Mouse (Mus musculus) limb, embryonic 11.5 days (tissue): ENCODE data around the gene Swt1. TPM values are rescaled to one million over a fixed set of nuclear protein-coding genes. Genes with fewer than 3 reads are reported as not detected.
"Not testable (repeated sequence)": the region's sequence is repeated elsewhere in the genome, so short reads cannot be mapped to it uniquely, and the experiment has no call there.

ENCODE experiments used
- ATAC-seq: fragments of 200-750 bp; cut with Nextera tagmentation; 2 replicates; pipeline ENCODE4 v1.8.0; 2017; ENCODE audit warnings: low read depth; ENCODE audit not compliant: insufficient number of reproducible peaks, low FRiP score, low TSS enrichment
- DNase-seq: peaks from one replicate; pipeline ENCODE4 v3.0.0-alpha.2; 2015; ENCODE audit warnings: low spot score
- H3K27ac ChIP-seq: fragments of 300-500 bp; sonication (generic); replicated peaks from 2 replicates; pipeline ENCODE4 v1.5.1; 2014; ENCODE audit warnings: low read depth, mild to moderate bottlenecking, low read length
- H3K27me3 ChIP-seq: fragments of 300-500 bp; sonication (generic); 2 replicates; pipeline ENCODE4 v1.6.1; 2014; ENCODE audit warnings: mild to moderate bottlenecking, low read length, mixed read lengths; ENCODE audit not compliant: control insufficient read depth, insufficient read depth
- H3K36me3 ChIP-seq: fragments of 300-500 bp; sonication (generic); 2 replicates; pipeline ENCODE4 v1.6.1; 2014; ENCODE audit warnings: mild to moderate bottlenecking, low read length, moderate library complexity, mixed read lengths; ENCODE audit not compliant: control insufficient read depth, insufficient read depth
- H3K4me1 ChIP-seq: fragments of 300-500 bp; sonication (generic); 2 replicates; pipeline ENCODE4 v1.6.1; 2014; ENCODE audit warnings: low read length, mixed read lengths; ENCODE audit not compliant: control insufficient read depth, insufficient read depth
- H3K4me2 ChIP-seq: fragments of 300-500 bp; sonication (generic); 2 replicates; pipeline ENCODE4 v1.6.1; 2014; ENCODE audit warnings: low read depth, mild to moderate bottlenecking, moderate library complexity; ENCODE audit not compliant: severe bottlenecking
- H3K4me3 ChIP-seq: fragments of 300-500 bp; sonication (generic); 2 replicates; pipeline ENCODE4 v1.5.1; 2014; ENCODE audit warnings: low read depth, low read length
- H3K9ac ChIP-seq: fragments of 300-500 bp; sonication (generic); 2 replicates; pipeline ENCODE4 v1.6.1; 2014; ENCODE audit warnings: mild to moderate bottlenecking, low read length
- H3K9me3 ChIP-seq: fragments of 300-500 bp; sonication (generic); 2 replicates; pipeline ENCODE4 v1.6.1; 2016; ENCODE audit warnings: low read length; ENCODE audit not compliant: control insufficient read depth
- WGBS: fragments of 180-500 bp; shearing (Covaris S2); extraction: QIAGEN DNeasy Blood & Tissue Kit; methylation state at CpG from one replicate; pipeline ENCODE4 v1.1.7; 2014; 5-methylcytosine and 5-hydroxymethylcytosine counted together
- polyA plus RNA-seq: library from polyadenylated mRNA; unstranded; fragments of >200 nt; fragmentation: Nextera tagmentation; extraction: Ambion mirVana; gene quantifications from 2 replicates; pipeline ENCODE4 v1.2.1, GENCODE M21; 2014

The Swt1 gene
- polyA plus RNA-seq, 1 experiment from 2014 or later = 18.9 TPM

- H3K36me3 ChIP-seq = peaks cover 24% of the 10 kb centered on the region
- H3K27ac ChIP-seq = no peak overlapping the region
- H3K4me1 ChIP-seq = no peaks in the 10 kb centered on the region
- no peaks in the 10 kb centered on the region for H3K27me3 ChIP-seq
- 94% methylated on average over 5 of the region's 5 CpGs for WGBS
- H3K4me2 ChIP-seq = no peak overlapping the region
- H3K4me3 ChIP-seq = no peak overlapping the region
- no peaks in the 10 kb centered on the region for H3K9me3 ChIP-seq
- no peak overlapping the region for H3K9ac ChIP-seq
- no peak for ATAC-seq
- no peak for DNase-seq
These were observed 72.3 kb downstream of the Swt1 start for GRCm38 (mm10) chr1:151355994-151356393.

DNA sequence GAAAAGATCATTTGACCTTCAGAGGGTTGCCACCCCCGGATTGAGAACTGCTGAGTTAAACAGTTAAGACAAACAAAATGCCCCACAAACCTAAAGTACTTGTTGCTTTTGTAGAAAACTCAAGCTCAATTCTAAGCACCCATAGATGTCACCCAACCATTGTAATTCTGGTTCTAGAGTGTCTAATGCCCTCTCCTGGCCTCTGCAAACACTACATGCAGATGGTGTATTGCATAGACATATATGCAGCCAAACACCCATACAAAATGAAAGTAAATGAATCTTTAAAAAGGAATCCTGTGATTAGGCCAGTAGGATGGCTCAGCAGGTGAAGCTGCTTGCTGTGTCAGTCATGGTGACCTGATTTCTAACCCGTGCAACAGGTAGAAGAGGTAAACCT, 75.3 kb downstream of the Swt1 start:
- H3K27ac ChIP-seq = no peak overlapping the region
- H3K36me3 ChIP-seq = peaks cover 15% of the 10 kb centered on the region
- ATAC-seq (no peak), DNase-seq (no peak)
- no peak overlapping the region for H3K9ac ChIP-seq
- no peak overlapping the region for H3K4me3 ChIP-seq
- WGBS = 92% methylated on average over 2 of the region's 2 CpGs
- H3K4me1 ChIP-seq = no peaks in the 10 kb centered on the region
- H3K27me3 ChIP-seq = no peaks in the 10 kb centered on the region
- H3K4me2 ChIP-seq = no peak overlapping the region
- no peaks in the 10 kb centered on the region for H3K9me3 ChIP-seq

- not testable (repeated sequence) for H3K4me3 ChIP-seq, H3K27me3 ChIP-seq, H3K27ac ChIP-seq, ATAC-seq, H3K4me2 ChIP-seq, DNase-seq, H3K9me3 ChIP-seq, H3K9ac ChIP-seq
- WGBS = 85% methylated on average over 4 of the region's 4 CpGs
- H3K36me3 ChIP-seq = peaks cover 13% of the 10 kb centered on the region
- H3K4me1 ChIP-seq = peaks cover 11% of the 10 kb centered on the region
These were observed 80.0 kb downstream of the Swt1 start for GRCm38 (mm10) chr1:151348293-151348692.

DNA sequence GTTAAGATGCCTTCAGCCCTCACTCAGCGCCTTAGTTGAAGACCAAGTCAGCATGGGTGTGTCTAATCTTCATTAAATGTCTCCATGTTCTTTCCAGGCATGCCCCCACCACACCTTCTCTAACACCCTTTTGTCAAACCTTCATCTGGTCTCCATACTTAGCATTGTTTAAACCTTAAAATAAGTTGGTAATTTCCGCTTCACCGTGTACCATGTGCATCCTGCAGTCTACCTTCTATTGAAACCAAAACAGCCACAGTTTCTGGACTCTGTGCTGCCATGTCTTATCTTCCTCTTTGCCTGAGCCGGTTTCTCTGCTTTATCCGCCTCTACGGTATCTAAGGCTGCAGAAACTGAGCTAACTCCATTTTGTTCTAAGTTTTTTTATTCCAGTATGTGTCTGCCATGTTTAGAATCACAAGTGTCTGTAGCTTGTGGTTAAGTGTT, 81.6 kb downstream of the Swt1 start:
- Histone ChIP-seq H3K4me3 (peak overlapping the region; percentile 93), H3K9me3 (no peaks in the 10 kb centered on the region), H3K4me1 (peaks cover 15% of the 10 kb centered on the region), H3K36me3 (peaks cover 6% of the 10 kb centered on the region), H3K9ac (peak overlapping the region; percentile 40; the same call in 1 of the 2 replicates), H3K27ac (no peak overlapping the region), H3K4me2 (peak overlapping the region; percentile 49), H3K27me3 (no peaks in the 10 kb centered on the region)
- ATAC-seq (no peak), DNase-seq (no peak)
- WGBS = 72% methylated on average over 6 of the region's 6 CpGs

DNA sequence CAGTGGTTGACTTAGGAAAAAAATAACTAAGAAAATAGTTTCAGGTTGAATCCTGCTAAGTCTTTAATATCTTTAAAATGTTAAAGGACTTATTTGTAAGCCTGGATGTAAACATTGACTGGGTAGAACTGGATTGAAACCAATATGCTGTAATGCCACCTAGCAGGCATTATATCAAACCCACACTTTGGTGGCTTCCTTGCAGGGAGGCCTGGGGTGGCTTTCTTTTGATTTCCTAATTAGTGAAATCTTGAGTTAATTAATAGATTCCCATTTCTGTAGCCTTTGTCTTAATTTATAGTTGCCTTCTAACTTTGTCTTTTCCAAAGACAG, 82.4 kb downstream of the Swt1 start:
- no peak overlapping the region for H3K27ac ChIP-seq
- H3K27me3 ChIP-seq = no peaks in the 10 kb centered on the region
- H3K4me1 ChIP-seq = peaks cover 15% of the 10 kb centered on the region
- no peak for ATAC-seq
- H3K36me3 ChIP-seq = no peaks in the 10 kb centered on the region
- peak overlapping the region; percentile 93 for H3K4me3 ChIP-seq
- no peak overlapping the region for H3K9ac ChIP-seq
- DNase-seq = no peak
- no peaks in the 10 kb centered on the region for H3K9me3 ChIP-seq
- H3K4me2 ChIP-seq = peak overlapping the region; percentile 49

GRCm38 (mm10) chr1:151345109-151345862, 83.0 kb downstream of the Swt1 start:
- H3K4me1 ChIP-seq = peaks cover 15% of the 10 kb centered on the region
- H3K9me3 ChIP-seq = no peaks in the 10 kb centered on the region
- DNase-seq (peak; percentile 98), ATAC-seq (peak; percentile 87)
- under 1% methylated on average over 55 of the region's 55 CpGs for WGBS
- no peaks in the 10 kb centered on the region for H3K36me3 ChIP-seq
- H3K4me2 ChIP-seq = peak overlapping the region; percentile 49
- H3K4me3 ChIP-seq = peak overlapping the region; percentile 93
- peak overlapping the region; percentile 89 for H3K27ac ChIP-seq
- H3K9ac ChIP-seq = peak overlapping the region; percentile 89
- H3K27me3 ChIP-seq = no peaks in the 10 kb centered on the region

DNA sequence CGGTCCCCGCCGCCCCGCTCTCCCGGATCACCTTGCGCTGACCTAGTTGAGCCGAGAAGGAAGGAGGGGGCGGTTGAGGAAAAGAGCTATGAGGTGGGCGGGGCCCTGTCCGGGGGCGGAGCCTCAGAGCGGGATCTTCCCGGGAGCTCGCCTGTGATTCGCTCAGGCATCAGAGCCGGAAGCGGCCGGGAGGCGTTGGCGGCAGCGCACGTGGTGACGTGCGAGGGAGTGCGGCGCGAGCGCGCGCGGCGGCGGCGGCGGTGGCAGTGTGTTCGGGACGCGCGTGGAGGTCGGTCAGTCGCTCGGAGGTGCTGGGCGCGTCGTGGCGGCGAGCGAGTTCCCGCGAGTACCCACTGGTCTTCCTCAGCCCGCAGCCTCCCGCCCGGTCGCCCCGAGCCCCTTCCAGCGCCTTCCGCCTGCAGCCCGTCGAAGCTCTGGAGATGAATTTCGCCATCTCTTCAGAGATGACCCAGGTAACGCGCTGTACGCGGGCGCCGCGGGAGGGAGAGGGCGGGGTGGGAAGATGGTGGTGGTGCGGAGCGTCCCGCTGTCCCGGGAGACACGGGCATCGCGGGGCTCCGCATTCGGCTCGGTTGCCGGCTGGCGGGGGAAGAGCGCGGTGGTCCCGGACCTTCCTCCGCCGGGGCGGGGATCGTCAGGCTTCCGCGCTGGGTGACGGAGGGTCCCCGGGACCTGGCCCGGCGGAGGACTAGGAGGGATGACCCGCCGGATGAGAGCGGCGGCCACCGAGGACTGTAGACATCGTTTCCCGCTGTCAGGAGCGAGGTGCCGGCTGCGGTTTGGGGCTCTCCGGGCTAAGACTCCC, 83.8 kb downstream of the Swt1 start, which contains the start of gene Ivns1abp:
Gene Ivns1abp (plus strand): TSS at position 195 of the 826 bp plus-strand sequence.
- Histone ChIP-seq H3K36me3 (no peaks in the 10 kb centered on the region), H3K27me3 (no peaks in the 10 kb centered on the region), H3K4me2 (peak within 1 kb of the TSS; percentile 49), H3K9ac (peak within 1 kb of the TSS; percentile 89), H3K27ac (peak within 1 kb of the TSS; percentile 89), H3K4me3 (peak within 1 kb of the TSS; percentile 93), H3K4me1 (peaks cover 15% of the 10 kb centered on the region), H3K9me3 (no peaks in the 10 kb centered on the region)
- DNase-seq (peak; percentile 98), ATAC-seq (peak; percentile 94)
- under 1% methylated on average over 56 of the region's 104 CpGs for WGBS

GRCm38 (mm10) chr1:151343571-151344282, 84.5 kb downstream of the Swt1 start:
- H3K27ac ChIP-seq = no peak overlapping the region
- H3K9ac ChIP-seq = no peak overlapping the region
- H3K36me3 ChIP-seq = no peaks in the 10 kb centered on the region
- peaks cover 15% of the 10 kb centered on the region for H3K4me1 ChIP-seq
- peak overlapping the region; percentile 49 for H3K4me2 ChIP-seq
- H3K4me3 ChIP-seq = peak overlapping the region; percentile 93
- no peaks in the 10 kb centered on the region for H3K27me3 ChIP-seq
- ATAC-seq (no peak; the same call in 1 of the 2 replicates), DNase-seq (no peak)
- no peaks in the 10 kb centered on the region for H3K9me3 ChIP-seq
- WGBS = 1% methylated on average over 17 of the region's 17 CpGs
